Mouse (Mus musculus) MEL (cell line): Measurements from ENCODE around the gene Proser1.

Experiments used
- CTCF ChIP-seq, 3 experiments: IDR thresholded peaks in 2 of 3; conservative IDR thresholded peaks in 1 of 3; 2 replicates each; pipeline ENCODE4 v1.5.1; 2011 to 2012; ENCODE audit warnings: low read length in 3 of 3, low read depth in 2 of 3, mild to moderate bottlenecking in 2 of 3, improper control_type of control experiment in 1 of 3, inconsistent platforms in 1 of 3, mixed read lengths in 1 of 3, moderate library complexity in 1 of 3; ENCODE audit not compliant: control insufficient read depth in 1 of 3, insufficient read depth in 1 of 3, poor library complexity in 1 of 3, severe bottlenecking in 1 of 3
- EP300 ChIP-seq, 2 experiments: IDR thresholded peaks; 2 replicates each; pipeline ENCODE4 v1.6.1; 2011; ENCODE audit warnings: improper control_type of control experiment in 2 of 2, low read length in 2 of 2, low read depth in 1 of 2, mild to moderate bottlenecking in 1 of 2
- MAFK ChIP-seq: IDR thresholded peaks from 2 replicates; pipeline ENCODE4 v1.6.1; 2011; ENCODE audit warnings: low read depth, mild to moderate bottlenecking, low read length, improper control_type of control experiment, borderline replicate concordance
- POLR2A ChIP-seq, 2 experiments: IDR thresholded peaks; 2 replicates each; pipeline ENCODE4 v1.6.1; 2011 to 2012; ENCODE audit warnings: low read length in 2 of 2, mild to moderate bottlenecking in 2 of 2, control low read depth in 1 of 2, improper control_type of control experiment in 1 of 2, low read depth in 1 of 2, moderate library complexity in 1 of 2; ENCODE audit not compliant: control insufficient read depth in 1 of 2, insufficient read depth in 1 of 2, poor library complexity in 1 of 2
- TBP ChIP-seq: IDR thresholded peaks from 2 replicates; pipeline ENCODE4 v1.8.0; 2011; ENCODE audit warnings: low read depth, low read length, improper control_type of control experiment
- ZC3H11A ChIP-seq: IDR thresholded peaks from 2 replicates; pipeline ENCODE4 v1.6.1; 2012; ENCODE audit warnings: low read depth, mild to moderate bottlenecking, inconsistent platforms, low read length, improper control_type of control experiment

DNA sequence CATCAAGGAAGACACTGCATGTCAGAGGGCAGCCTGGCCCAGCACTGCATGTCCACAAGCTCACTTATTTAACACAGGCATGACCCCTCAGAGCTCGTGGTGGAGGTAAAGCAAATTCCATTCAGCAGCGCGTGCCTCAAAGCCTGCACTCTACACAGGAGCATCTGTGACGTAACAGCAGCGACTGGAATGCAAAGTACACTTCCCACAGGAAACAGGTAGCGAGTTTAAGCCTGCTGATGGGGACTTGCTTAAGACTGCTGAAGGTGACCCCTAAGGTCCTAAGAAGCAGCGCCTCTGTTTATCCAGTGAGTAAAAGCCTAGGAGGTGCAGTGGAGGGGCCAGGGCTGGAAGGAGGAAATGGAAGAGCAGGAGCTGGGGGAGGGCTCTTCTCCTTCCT is 8.5 kb upstream of the Proser1 start:
- no peak for TF ChIP-seq ZC3H11A
- TF ChIP-seq POLR2A (IDR thresholded peaks at IDR 0.05; ENCODE audit: control insufficient read depth in 1 of 2, insufficient read depth in 1 of 2, low read depth in 1 of 2, low read length in 2 of 2, poor library complexity in 1 of 2): no peak
- no peak for TF ChIP-seq CTCF (IDR thresholded peaks at IDR 0.05 in 2 of 3, conservative IDR thresholded peaks at IDR 0.05 in 1 of 3; ENCODE audit: control insufficient read depth in 1 of 3, insufficient read depth in 1 of 3, low read depth in 2 of 3, low read length in 3 of 3, poor library complexity in 1 of 3, severe bottlenecking in 1 of 3)
- TF ChIP-seq EP300 (IDR thresholded peaks at IDR 0.05; ENCODE audit: low read depth in 1 of 2, low read length in 2 of 2): no peak
- no peak for TF ChIP-seq TBP
- TF ChIP-seq MAFK: no peak
